Comparison of ENCODE assay signal across 9 mouse cellular contexts in the genomic region with DNA sequence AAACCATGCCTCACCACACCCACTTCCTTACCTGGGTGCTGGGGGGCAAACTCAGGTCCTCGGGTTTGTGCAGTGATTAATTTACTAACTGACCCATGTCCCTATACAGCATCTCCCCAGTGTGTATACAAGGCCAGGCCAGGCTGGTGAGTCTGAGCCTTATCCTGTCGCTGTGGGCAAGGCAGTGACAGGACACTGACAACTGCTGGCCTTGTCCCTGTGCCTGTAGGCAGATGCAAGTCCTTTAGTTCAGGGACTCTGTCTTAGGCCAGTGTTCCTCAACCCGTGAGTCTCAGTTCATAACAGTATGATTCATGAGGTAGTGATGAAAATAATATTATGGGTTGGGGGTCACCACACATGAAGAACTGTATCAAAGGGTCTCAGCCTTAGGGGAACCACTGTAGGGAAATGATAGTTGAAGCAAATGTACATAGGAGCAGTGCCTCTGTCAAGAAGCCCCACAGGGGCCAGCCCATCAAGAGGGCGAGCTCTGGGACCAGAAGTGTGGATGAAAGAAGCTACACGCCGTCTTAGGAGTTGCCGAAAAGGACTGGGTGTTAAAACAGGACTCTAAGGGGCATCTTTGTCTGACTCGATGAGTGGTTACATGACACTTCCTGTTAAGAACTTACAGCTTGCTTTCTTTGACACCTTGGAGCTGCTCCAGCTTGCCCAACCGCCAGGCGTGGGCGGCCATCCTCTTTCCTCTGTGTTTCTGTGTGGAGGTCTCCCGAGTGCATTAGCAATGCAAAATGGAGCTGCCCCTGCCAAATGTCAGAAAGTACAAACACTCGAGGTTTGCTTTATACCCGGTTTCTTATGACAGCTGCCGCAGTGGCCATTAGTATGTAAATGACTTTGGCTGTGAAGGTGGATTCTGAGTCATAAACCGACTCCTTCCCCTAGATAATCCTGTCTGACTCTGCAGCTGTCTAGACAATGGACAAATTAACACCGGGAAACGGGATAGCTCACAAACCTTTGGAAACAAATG.
DNase-seq lines count a peak whose midpoint lies in the region; TF ChIP-seq lines count a peak whose summit lies in the region.
"Had no signal": no experiment of that assay in that cellular context is flagged by ENCODE, and none has a peak within 500 bp of the region (broad histone marks: within the 10 kb centered on the region; RNA-seq: fewer than 3 reads in every experiment).

No protein-coding gene starts in this region.

- H3K79me2 ChIP-seq in myocyte (ENCODE audit: control insufficient read depth, insufficient read depth), result no peaks in the 10 kb centered on the region

- no peak overlapping the region for H3K27ac ChIP-seq in left cerebral cortex, adult 2 months
- H3K27ac ChIP-seq: liver, embryonic 14.5 days had no signal

- intact Hi-C loops in left cerebral cortex, adult 2 months (cut with DNase I), result no loop called here
- intact Hi-C loops in left cerebral cortex, postnatal 36 days (cut with DNase I), result no loop called here
- intact Hi-C loops in heart, postnatal 10 days (cut with DNase I), result no loop called here
- intact Hi-C loops in left cerebral cortex, postnatal 14 days (cut with DNase I), result no loop called here

- no peaks in the 10 kb centered on the region for H3K27me3 ChIP-seq in myocyte (ENCODE audit: control insufficient read depth, insufficient read depth, insufficient read length)

- no peak for TF ChIP-seq CTCF in left cerebral cortex, adult 2 months (IDR thresholded peaks at IDR 0.05)
- no peak; the same call in 1 of the 2 replicates for TF ChIP-seq CTCF in brain, embryonic 14.5 days (IDR thresholded peaks at IDR 0.05; ENCODE audit: borderline replicate concordance, extremely low read depth, insufficient read depth, insufficient read length)

- no peak for TF ChIP-seq POLR2A in brain, embryonic 14.5 days (IDR thresholded peaks at IDR 0.05; ENCODE audit: borderline replicate concordance, extremely low read depth, insufficient read depth, insufficient read length, poor library complexity, severe bottlenecking)
- TF ChIP-seq POLR2A in myocyte (IDR thresholded peaks at IDR 0.05; ENCODE audit: insufficient read length, low read depth), result no peak

- no peaks in the 10 kb centered on the region for H3K36me3 ChIP-seq in myocyte (ENCODE audit: control insufficient read depth, insufficient read depth)

- H3K4me2 ChIP-seq in myocyte (ENCODE audit: low read depth), result peak overlapping the region; percentile 75

- peak; percentile 25 to 35 for DNase-seq in left cerebral cortex, adult 2 months (ENCODE audit: extremely low spot score in 1 of 2, low spot score in 2 of 2)
- DNase-seq in left cerebral cortex, postnatal 36 days (ENCODE audit: low spot score in 2 of 2), result no peak
- peak; percentile 91 for DNase-seq in brain, embryonic 14.5 days (ENCODE audit: low read depth)
- DNase-seq in heart, postnatal 10 days, result peak; percentile 52 to 64
- peak; percentile 53 to 54 for DNase-seq in left cerebral cortex, postnatal 14 days (ENCODE audit: low spot score in 2 of 2)
- DNase-seq in adipocyte (ENCODE audit: low spot score), result no peak
- DNase-seq in spleen, postnatal 10 days (ENCODE audit: low spot score in 2 of 2), result no peak

- no peak overlapping the region for H3K4me3 ChIP-seq in left cerebral cortex, adult 2 months
- H3K4me3 ChIP-seq in myocyte, result no peak overlapping the region

- H3ac ChIP-seq in myocyte (ENCODE audit: control insufficient read depth, insufficient read length), result no peak overlapping the region

TF ChIP-seq in myocyte, 11 proteins besides CTCF, POLR2A, EP300 and RAD21:
- TF ChIP-seq MYOG (IDR thresholded peaks at IDR 0.05; ENCODE audit: control insufficient read depth in 1 of 3, insufficient read depth in 1 of 3, insufficient read length in 2 of 3, low read depth in 2 of 3), result peak in 2 of 3 experiments; percentile 39 to 64
- no peak for TF ChIP-seq POLR2AphosphoS2 (IDR thresholded peaks at IDR 0.05; ENCODE audit: insufficient read length, low read depth)
- TF ChIP-seq CEBPB (IDR thresholded peaks at IDR 0.05; ENCODE audit: insufficient read depth, poor library complexity, severe bottlenecking), result peak; percentile 20; the same call in 1 of the 2 replicates
- TF ChIP-seq TCF12 (IDR thresholded peaks at IDR 0.05; ENCODE audit: insufficient read depth, poor library complexity, severe bottlenecking), result peak; percentile 47
- TF ChIP-seq SRF (IDR thresholded peaks at IDR 0.05; ENCODE audit: control insufficient read depth, insufficient read length, low read depth), result no peak
- no peak for TF ChIP-seq REST (IDR thresholded peaks at IDR 0.05; ENCODE audit: insufficient read depth, insufficient read length)
- peak in 2 of 3 experiments; percentile 51 to 80 for TF ChIP-seq MYOD1 (IDR thresholded peaks at IDR 0.05; ENCODE audit: control insufficient read depth in 1 of 3, insufficient read length in 2 of 3, low read depth in 2 of 3)

Comparison
In these comparisons a context has a peak if more than half of its experiments do, and no peak if none do; other contexts are left out.
1. DNase-seq: peak in left cerebral cortex, adult 2 months (2 of 2), brain, embryonic 14.5 days (single experiment), heart, postnatal 10 days (2 of 2) and left cerebral cortex, postnatal 14 days (2 of 2); none in left cerebral cortex, postnatal 36 days (0 of 2), adipocyte (single experiment) and spleen, postnatal 10 days (0 of 2).